Mouse (Mus musculus) urinary bladder, adult 18-20 months (tissue): ENCODE measurements around the gene Prkg2.

Experiments used
- DNase-seq, 2 experiments: peaks; one replicate each; pipeline ENCODE4 v3.0.0; 2022; ENCODE audit warnings: low spot score in 2 of 2, mixed read lengths in 2 of 2

Gene Prkg2

DNA sequence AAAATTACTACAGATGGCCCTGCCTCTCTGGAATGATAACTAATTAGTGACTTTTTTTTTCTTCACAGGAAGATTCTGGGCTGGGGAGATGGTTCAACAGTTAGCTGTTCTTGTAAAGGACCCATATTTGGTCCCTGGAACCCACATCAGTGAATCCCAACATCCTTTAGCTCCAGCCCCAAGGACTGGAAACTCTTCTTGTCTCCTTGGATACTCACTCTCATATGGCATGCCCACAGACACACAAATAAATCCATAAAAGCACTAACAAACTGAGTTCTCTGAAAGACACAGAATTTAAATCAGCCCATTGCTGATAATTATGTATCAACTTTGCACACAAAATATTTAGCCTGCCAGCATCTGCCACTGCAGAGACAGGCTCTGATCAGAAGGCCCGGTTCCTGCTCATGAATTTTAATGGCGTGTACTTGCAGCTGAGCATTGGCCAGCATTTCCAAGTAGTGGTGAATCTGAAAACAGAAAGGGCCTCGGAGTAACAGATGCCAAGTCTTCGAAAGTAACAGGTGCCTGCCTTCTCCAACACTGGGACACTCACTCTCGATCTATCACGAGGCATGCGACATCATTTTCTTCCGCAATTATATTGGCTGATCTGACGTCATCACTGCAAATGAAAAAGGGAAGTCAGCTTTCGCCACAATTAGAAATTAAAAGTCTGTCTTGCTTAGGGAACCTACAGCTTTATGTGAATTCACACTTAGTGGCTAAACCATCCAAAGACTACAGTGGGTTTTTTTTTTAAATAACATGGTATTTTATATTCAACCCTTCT, 61.1 kb downstream of the Prkg2 start:
- no peak for DNase-seq

DNA sequence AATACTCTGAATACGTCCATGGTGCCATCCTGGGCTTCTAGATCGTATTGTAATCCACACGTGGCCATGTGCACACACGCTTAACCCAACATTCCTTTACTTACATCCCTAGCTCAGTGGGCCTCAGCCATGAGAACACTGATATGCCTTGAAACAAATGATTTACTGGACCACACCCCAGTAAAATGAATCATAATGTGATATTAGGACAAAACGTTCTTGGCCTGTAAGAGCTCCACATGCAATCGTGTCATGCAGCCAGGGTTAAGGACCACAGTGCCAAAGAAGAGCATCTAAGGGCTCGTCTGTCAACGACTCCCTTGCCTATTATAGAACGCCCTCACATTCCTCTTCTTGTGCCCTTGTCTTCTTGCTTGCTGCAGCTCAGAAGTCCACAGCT, 70.5 kb downstream of the Prkg2 start:
- DNase-seq = no peak

DNA sequence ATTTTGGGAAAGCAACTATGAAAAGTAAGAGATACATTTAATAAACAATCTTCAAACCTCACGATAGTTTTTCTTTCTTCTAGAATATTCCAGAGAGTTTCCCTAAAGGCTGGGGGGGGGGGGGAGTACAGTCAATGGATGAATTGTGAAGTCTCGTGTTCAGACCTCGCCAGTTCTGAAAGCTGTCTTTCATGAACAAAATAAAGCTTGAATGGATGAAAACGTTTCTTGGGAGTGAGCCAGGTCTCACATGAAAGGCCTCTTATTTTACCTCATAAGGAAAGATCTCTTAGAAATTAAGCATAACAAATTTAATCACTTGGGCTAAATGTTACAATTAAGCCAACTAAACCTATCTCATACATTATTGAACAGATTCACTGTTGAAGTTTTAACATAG, 72.0 kb downstream of the Prkg2 start:
- no peak for DNase-seq

DNA sequence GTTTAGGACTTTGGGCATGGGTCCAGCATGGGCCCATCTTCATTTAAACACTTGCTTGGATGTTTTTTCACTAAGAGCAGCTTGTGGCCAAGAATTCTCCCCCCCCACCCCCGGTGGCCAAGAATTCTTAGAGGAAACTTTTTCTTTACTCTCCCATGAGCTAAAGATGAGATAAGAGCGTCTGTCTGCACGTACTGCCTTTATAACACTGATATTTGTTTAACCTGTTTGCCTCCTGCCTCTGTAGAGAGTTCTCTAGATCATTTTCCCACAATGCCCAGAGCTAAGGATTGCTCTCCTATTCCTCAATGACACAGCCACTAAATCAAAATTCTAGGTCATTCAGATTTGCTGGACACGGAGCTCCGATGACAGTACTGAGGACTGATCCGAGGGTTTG, 72.8 kb downstream of the Prkg2 start:
- DNase-seq = no peak

DNA sequence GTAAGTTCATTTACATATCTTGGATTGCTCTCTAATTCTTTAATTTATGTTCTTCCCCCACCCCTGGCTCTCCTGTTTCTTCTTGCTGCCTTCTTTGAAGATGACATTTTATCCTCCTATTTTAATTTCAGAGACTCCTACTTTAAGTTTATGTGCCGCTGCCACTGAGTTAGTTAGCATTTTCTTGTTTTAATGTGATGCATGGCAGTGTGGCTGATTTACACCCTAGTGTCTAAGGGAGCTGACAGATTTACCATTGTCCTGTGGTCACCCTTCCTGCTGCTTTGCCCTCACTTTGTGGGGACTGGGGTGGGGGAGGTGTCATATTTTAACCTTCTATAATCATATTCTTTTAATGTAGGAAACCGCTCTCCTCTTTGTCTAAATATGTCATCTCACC, 74.7 kb downstream of the Prkg2 start:
- no peak for DNase-seq

DNA sequence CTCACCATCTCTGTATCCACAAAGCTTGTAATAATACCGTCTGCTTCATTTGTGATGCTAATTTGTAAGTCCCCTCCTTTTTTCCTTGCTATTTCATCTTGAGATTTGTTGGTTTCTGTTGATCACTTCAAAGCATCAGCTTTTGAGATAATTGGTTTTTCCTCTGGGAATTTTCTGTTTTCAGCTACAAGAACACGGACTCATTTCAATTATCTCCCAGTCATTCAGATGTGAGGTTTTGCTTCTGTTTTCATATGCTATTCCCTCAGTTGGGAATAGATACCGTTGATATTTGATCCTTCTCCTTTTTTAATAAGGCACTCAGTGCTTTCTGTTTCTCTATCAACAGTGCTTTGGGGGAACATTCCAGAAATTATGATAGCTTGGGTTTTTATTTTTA, 81.6 kb downstream of the Prkg2 start:
- DNase-seq = no peak

DNA sequence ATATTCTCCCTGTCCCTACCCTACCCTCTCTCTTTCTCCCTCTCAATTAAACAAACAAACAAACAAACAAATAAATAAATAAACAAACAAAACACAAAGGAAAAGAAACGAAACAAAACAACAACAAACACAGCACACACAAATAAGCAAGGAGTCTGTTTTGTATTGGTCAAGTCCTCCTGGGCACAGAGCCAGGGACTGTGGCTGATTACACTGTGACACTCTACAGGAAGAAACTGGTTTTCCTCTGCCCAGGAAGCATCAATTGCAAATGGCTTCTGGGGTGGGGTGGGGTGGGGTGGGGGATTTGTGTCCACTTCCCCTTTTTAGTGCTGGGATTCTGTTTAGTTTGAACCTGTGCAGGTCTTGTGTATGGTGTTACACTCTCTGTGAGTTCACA, 83.8 kb downstream of the Prkg2 start:
- DNase-seq = no peak

DNA sequence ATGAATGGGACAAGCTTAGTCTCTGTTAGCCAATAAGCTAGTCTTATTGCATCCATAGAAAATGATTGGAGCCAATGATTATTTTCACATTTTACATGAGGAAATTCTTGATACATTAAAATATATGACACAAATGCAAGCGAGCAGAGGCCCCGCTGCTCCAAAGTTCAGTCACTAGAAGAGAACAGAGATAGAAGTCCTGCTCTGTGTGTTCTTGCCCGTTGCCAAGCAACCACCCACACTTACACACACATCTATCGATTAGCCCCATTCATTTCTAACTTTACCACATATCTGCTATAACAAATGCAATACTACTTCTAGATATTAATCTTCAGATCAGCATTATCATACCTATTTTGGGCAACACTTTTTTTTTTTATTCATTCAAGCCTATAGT, 85.6 kb downstream of the Prkg2 start:
- no peak for DNase-seq

DNA sequence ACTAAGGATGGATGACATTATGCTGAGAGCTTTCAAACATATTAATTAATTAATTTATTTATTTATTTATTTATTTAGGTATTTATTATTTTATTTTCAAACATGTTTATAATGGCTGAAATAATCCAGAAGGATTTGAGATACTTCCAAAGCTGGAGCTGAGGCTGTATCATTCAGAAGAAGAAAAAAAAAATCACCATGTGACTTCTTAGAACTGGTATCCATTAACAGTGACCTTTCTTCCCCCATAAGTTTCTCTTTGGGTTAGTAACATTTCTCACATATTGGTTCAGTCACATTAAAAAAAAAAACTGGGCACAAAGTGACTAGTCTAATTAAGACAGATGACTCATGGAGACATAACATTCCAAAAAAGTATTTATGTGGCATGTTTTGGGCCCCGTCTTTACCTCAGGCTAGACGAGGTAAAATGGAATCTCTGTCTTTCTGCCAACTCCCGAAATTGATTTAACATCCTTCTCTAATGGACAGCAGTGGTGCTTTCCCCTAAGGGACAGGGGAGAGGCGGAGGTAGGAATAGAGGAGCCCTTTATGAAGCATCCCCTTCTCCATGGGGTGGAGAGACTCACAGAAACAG, 86.6 kb downstream of the Prkg2 start:
- DNase-seq = no peak

DNA sequence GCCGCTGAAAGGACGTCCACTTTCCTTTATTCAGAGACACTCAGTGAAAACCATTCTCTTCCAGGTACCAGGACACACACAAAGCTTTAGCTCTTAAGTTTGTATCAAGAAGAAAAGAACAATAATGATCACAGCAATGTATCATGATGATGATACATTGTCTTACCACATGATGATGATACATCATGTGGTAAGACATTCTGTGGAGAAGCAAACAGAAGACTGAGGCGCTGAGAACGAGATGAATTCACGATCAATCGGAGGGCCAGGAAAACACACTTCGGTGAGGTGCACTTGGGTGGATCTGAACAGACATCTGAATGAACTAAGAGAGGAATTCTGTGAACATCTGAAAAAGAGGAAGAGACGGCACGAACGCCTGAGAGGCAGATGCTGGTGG, 87.4 kb downstream of the Prkg2 start:
- DNase-seq = no peak

DNA sequence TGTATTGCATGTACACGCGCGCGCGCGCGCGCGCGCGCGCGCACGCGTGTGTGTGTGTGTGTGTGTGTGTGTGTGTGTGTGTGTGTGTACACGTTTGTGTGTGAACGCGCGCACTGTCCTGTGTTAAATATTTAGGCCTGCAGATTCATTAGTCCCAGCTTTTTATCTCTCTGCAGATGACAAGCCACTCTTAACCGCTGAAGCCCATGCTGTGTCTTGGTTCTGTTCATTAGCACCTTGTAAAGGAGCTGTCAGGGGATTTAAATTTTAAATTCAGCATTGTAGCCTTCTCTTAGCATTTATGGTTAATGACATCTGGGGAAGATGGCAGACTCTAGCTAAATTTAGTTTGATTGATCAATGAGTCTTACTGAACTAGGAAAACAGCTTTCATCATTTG, 90.5 kb downstream of the Prkg2 start:
- DNase-seq = no peak

DNA sequence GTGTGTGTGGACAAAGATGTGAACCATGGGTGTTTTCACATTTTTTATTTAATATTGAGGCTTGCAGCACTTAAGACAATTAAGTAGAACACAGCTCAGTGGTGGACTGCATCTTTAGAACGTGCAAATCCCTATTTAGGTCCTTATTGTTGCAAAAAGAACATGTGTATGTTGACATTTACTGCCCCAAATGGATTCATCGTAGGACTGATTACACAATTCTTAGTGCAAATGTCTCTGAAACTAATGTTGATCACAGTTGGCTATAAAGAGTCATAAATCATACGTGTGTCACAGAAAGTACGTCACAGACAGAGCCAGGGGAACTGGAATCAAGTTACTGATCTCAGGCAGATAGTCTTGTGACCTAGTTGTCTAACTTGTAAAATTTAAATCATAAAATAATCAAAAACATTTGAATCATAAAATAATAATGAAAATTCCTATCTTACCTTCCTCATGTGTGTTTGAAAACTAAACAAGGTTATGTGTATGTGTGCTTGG, 91.0 kb downstream of the Prkg2 start:
- DNase-seq = no peak

DNA sequence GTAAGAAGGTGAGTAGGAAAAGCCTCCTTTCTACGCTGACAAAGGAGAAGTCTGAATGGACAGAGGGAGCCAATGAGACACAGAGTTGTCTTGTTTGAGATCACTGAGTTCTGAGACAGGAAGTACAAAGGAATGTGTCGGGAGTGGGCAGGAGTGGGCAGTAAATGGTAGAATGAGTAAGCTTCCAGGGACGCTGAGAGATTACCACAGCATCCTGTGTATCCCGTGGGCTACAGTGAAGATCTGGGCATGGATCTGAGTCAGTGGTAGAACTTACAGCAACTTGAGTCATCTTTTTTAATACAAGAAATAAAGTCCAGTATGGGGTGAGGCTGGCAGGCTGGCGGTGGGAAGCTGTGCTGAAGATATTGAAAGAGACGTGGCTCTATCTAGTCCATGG, 93.4 kb downstream of the Prkg2 start:
- DNase-seq = no peak

DNA sequence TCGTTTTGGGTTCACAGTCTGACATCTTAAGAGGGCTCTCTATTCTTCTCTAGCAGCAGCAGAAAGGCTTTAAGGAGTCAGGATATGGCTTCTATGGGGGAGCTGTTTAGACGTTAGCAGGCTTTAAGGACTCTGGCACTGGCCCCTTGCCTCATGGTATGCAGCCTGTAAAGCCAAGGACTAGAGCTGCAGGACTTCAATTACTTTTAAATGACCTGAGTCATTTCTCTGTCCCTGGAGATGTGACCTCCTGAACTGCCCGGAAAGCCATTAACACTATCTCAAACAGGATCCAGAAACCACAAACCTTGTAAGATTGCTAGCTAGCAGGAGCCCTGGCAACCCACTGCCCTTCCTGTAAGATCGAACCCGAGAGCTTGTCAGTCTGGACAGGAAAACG, 96.4 kb downstream of the Prkg2 start:
- DNase-seq = no peak

DNA sequence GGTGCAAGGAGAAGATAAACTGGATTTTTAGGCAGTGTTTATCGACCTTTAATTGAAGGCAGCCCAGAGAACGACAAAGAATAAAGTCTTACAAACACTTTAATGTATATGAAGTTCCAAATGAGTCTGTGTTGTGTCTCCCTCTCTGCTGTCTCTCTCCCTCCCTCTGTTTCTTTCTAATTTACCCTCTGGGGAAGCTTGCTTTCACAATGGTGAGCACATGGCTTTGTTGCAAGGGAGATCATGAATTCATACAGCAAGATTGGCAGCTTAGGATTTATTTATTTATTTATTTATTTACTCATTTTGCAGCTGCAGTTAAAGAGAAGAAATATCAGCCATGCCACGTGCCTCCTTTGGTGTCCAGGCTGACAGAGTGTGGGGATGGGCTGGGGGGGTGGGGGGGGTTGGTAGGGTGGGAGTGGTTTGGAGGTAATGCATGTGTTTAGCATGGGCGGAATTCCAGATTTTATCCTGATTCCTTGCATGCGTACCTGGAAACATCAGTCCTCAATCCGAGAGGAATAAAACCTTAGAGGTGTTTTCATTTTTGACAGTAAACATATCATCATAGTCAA, 97.4 kb downstream of the Prkg2 start:
- DNase-seq = no peak

DNA sequence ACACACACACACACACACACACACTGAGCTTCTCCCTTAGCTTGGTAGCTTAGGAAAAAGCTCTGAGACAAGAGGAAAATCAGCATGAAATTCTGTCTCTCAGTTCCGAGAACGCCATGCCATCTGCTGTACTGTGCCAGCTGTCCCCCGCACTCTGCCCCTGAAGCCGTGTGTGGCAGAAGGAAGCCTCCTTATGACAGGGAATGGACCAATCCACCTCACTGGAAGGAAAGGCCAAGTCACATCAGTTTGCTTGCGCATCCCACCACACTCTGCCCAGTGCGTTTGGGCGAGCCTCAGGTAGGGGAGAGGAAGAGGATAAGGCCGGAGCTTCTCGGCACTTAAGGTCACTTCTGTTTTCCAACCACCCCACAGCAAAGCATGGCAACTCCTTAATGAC, 98.0 kb downstream of the Prkg2 start:
- DNase-seq = no peak

DNA sequence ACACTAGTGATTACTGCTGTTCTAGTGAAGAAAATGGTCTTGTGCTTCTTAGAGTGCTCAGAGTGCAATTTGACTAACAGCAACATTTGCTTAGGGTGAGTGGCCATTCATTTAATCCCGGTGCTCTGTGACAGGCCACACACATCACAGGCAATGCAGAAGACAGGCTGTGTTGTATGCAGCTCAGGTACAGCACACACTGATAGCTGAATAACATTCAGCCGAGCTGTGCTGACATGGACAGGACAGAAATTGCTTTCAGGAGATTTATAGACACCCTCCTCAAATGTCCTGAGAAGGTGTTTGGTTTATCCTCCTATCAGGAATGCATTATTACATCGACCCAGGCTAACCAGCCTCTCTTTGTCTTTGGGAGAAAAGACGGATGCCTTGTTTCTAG, 99.3 kb downstream of the Prkg2 start:
- DNase-seq = no peak

DNA sequence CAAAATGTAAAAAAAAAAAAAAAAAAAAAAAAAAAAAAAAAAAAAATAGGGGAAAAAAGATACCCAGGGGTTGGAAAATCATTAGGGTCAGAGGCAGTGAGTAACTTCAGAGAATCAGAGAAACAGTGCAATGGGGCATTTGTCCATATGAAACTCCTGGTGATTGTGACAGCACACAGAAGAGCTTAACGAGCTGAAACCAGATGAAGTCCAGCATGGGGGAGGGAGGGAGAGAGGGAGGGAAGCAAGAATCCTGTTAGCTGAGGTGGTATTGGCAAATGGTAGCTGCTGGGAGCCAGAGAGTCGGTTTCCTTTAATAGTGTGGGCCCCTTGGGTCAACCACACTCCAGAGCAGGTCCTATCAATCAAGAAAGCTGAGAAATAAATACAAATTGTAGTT, 100.5 kb downstream of the Prkg2 start:
- no peak for DNase-seq

DNA sequence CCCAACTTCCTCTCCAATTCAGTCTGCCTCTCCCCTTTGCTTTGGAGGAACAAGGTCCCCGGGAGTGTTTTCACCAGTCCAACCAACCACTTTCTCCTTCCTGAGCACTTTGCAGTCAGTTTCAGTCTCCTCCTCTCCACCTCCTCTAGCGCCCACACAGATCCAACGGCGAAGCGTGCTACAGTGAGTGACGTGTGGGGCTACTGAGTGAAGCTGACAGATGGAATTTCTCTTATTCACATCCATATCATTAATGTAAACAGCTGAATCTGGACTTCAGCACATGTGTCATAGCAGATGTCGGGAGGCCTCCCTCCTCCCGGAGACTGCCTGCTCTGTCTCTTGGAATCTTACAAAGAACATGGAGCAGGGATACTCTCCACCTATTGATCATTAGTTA, 101.2 kb downstream of the Prkg2 start:
- DNase-seq = no peak

DNA sequence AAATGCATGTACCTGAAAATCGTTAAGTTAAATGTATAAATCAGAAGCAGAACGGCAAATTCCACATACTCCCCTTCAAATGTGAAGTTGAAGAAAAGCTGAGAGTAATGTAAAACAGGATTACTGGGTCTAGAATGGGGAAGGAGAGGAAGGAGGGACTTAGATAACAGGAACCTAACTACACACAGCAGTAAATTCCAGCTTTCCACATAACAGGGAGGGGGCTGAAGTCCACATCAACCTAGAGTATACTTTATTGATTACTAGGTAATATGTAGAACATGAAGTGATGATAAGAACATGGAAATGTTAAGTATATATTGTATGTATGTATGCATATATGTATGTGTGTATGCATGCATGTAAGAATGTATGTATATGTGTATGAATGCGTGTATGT, 114.2 kb downstream of the Prkg2 start:
- no peak for DNase-seq

DNA sequence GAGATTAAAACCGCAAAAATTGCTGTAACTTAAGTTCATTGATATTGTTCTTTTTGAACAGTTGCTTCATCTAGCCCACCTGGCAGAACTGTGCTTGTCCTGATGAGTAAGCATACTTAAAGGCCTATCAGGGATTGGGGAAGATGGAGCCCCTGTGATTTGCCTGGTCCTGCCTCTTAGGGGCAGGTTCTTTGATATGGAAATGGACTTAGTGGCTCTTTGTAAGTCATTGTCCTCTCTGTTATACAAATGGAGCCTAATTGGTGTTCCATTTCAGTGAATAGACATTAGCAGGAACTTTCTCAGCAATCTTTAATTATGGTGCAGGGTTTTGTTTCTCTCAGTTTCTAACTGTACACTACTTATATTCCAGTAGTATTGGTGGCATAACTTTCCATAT, 115.5 kb downstream of the Prkg2 start:
- DNase-seq = no peak

DNA sequence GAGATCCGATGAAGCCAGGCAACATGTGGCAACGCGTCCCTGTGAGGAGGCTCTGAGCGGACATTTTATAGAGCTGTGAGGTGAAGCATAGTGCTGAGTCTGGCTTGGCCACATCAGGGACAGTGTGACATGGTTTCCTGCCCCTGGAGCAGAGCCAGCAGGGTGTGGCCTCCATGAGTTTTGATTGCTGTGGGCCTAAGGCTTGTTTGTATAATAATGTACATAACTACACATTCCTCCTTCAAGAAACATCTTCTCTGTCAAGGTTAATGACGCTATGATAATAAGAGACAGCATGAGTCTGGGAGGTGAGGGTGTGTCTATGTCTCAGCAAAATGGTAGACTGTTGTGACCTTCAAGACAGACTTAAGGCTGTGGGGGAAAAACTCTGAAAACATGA, 118.4 kb downstream of the Prkg2 start:
- no peak for DNase-seq

DNA sequence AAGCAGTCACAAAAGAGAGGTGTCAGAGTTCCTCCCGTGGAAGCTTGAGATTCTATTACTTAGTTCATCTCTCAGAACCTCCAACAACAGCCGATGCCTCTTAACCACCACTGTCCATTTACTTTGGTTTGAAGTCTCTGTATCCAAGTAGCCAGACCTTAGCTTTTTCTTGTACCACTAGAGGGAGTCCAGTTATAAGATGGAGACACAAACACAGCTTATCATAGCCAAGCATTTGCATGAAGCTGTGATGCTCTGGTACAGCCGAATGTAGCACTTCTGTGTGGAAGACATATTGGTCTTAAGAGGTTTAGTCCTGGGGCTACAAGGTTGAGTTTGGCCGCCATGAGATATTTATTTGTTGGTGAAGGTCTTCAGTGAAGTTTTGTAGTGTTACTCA, 134.8 kb downstream of the Prkg2 start:
- no peak for DNase-seq
